Mouse (Mus musculus) retina, postnatal 1 day (tissue): Measurements from ENCODE around the gene Adipoq.
"Not testable (repeated sequence)": the region's sequence is repeated elsewhere in the genome, so short reads cannot be mapped to it uniquely, and the experiment has no call there.

Source experiments
- DNase-seq: peaks from one replicate; pipeline ENCODE4 v3.0.0-alpha.2; 2012

Adipoq gene

GRCm38 (mm10) chr16:23146280-23146679 lies at the start of gene Adipoq:
Gene Adipoq (plus strand): TSS chr16:23146536.
- DNase-seq, result no peak

GRCm38 (mm10) chr16:23096886-23097285 lies 49.5 kb upstream of the Adipoq start:
- DNase-seq, result not testable (repeated sequence)

GRCm38 (mm10) chr16:23097290-23098104 lies 48.8 kb upstream of the Adipoq start:
- DNase-seq, result not testable (repeated sequence)

DNA sequence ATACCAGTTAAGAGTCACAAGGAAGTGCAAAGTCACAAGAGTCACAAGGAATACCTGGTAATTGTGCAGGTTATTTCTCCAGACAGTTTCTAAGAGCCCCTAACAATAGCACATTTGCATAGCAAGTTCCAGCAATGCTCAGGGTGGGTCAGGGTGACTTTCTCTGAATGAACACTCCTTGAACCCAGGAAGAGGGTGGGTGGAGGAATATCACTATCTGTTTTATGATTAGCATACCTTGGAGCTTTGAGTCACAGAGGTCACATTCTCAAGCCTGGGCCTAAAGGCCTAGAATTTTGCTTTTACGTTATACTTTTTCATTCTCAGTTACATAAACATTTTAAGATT lies 48.3 kb upstream of the Adipoq start:
- DNase-seq, result not testable (repeated sequence)

DNA sequence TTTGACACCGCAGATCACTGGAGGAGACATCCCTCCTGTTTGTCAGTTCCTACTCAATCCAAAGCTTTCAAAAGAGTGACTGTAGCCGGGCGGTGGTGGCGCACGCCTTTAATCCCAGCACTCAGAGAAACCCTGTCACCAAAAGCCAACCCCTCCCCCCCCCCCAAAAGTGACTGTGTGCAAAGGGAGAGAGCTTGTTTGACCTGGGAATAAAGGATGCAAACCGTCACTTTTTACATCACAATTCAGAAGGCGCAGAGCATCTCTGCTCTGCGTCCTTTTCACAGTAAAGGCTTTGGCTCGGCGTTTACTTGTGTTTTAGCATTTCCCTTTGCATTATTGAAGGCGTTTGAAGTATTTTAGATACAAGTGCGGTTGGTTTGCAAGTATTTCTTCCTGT lies 46.7 kb upstream of the Adipoq start:
- DNase-seq, result peak; percentile 26

GRCm38 (mm10) chr16:23100099-23100575 lies 46.2 kb upstream of the Adipoq start:
- peak; percentile 60 for DNase-seq

DNA sequence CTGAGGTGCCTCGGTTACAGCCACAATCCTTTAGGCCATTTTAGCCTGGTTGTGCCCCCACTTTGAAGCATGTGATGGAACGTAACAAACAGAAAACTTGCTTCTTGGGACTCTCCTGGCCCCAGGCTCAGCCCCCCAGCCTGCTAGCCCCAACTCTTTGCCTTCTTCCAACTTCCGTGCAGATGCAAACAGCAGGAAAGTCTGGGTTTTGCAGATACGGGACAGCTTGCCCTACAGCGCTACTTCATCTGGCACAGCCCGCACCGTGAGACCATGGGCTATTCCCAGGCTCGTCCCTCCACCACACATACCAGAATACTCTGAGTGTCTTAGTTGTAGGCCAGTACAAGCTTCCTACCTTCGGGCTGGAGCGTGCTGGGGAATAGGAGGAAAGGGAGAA lies 45.7 kb upstream of the Adipoq start:
- no peak for DNase-seq

GRCm38 (mm10) chr16:23102340-23103037 lies 43.8 kb upstream of the Adipoq start:
- DNase-seq, result no peak

- DNase-seq, result peak; percentile 32
Observed at GRCm38 (mm10) chr16:23103038-23103745, 43.1 kb upstream of the Adipoq start.

GRCm38 (mm10) chr16:23103841-23104240 lies 42.5 kb upstream of the Adipoq start:
- no peak for DNase-seq

DNA sequence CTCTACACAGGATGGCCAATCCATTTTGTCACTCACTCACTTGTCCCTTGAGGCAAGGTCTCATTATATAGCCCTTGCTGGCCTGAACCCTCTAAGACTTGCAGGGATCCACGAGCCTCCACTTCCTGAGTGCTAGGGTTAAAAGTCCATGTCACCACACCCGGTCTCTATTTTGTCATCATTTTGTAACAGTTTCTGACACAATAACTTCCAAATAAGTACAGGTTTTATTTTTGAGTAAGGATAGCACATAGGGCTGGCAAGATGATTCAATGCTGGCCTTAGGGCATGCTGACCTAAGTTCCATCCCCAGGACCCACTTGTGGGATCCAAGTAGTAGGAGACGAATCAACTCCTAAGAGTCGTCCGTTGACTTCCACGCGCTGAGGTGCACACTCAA lies 40.2 kb upstream of the Adipoq start:
- DNase-seq, result no peak

- DNase-seq, result peak; percentile 96
Observed at GRCm38 (mm10) chr16:23107231-23107942, 38.9 kb upstream of the Adipoq start, which contains the start of gene Eif4a2. Gene Eif4a2 (plus strand): TSS chr16:23107444.

- DNase-seq, result peak; percentile 91
Observed at GRCm38 (mm10) chr16:23107946-23108759, 38.2 kb upstream of the Adipoq start.

- no peak for DNase-seq
Observed at GRCm38 (mm10) chr16:23108943-23109342, 37.4 kb upstream of the Adipoq start.

DNA sequence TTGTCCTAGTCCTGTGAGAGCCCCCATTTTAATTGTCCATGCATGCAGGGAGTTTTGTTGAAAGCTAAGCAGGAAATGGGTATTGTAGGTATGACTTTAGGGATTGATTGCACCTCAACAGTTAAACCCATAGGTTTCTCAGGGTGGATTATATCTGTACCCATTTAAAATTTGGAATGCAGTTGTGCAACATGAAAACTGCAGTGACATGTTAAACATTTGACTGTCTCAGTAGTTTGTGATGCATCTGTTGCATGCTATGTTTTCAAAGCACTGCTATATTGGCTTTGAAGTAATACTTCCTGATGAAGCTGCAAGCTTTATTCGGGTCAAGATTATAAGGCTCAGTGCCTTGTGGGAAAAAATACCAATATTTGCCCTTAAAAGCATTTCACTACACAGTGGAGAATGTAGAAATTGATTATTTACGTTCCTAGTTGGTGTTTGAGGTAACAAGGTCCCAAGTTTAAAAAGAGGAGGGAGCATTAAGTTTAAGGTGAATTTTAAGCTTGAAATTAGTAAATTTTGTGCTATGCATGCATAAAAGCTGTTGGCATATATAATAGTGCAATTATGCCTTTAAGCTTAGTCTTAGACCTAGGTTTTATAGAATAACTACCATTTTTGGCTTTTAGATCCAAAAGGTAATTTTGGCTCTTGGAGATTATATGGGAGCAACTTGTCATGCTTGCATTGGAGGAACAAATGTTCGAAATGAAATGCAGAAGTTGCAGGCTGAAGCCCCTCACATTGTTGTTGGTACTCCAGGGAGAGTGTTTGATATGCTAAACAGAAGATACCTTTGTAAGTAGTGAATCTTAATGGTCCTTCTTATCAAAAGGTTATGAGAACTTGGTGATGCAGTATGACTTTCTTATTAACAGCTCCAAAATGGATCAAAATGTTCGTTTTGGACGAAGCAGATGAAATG lies 36.7 kb upstream of the Adipoq start:
- no peak for DNase-seq

DNA sequence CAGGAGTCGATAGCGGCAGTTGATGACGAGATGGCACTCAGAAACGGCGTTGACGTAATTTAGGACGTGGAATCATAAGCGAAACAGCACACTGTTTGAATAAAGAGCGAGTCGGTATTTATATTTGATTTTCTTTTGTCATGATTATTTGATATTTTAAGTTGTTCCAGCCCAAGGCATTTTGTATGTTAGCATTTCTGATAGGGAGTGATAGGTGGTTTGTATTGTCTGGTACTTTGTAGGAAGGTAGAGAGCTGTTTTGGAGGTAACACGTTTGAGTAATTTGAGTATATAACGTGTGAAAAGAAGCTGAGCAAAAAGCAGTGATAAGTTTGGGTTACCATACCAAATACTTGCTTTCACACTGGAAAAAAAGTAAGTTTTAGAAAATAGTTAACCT lies 34.0 kb upstream of the Adipoq start:
- DNase-seq, result no peak

- no peak for DNase-seq
Observed at GRCm38 (mm10) chr16:23112861-23113435, 33.4 kb upstream of the Adipoq start.

GRCm38 (mm10) chr16:23113903-23114302 lies 32.4 kb upstream of the Adipoq start:
- no peak for DNase-seq

DNA sequence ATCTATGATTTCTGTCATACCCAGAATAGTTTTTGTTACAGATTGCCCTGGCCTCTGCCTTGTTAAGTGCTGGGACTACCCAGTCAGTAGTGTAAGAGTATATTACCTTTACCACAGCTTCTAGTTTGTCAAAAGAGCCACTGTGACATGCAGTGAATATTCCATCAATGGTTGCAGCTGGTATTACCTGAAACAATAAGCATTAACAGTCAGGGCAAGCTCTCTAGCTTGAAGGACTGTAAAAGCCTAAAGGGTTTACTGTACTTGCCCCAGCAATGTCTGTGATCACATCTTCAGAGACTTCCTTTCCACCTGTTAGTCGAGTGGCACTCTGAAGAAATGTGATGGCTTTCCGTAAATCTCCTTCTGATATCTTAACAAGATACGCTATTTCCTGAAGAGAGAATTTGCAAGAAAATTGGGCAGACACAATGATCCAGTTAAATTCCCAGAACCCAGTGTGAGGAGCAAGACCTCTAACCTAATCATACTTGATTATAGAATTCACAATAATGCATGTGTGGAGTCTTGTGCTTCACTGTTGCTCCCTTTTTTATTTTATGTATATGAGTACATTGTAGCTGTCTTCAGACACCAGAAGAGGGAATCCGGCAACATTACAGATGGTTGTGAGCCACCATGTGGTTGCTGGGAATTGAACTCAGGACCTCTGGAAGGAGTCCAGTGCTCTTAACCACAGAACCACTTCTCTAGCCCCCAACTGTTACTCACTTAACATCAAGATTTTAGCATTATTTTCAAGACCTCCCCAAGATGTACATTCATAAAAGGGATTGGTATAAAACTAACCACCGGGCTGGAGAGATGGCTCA lies 31.8 kb upstream of the Adipoq start:
- no peak for DNase-seq
